Mouse (Mus musculus): Measurements from ENCODE around the gene Cmc1. TPM values are rescaled to one million over a fixed set of nuclear protein-coding genes. Genes with fewer than 3 reads are reported as not detected.

Cmc1 gene
- 57.9 TPM for polyA plus RNA-seq (2021)

- no peaks in the 10 kb centered on the region for H3K27me3 ChIP-seq
- ATAC-seq (peak; percentile 95), DNase-seq (ENCODE audit: low read depth, low spot score) (peak; percentile 84)
- ChIA-PET CTCF (no interaction called here), POLR2A (no interaction called here)
- TF ChIP-seq CTCF (IDR thresholded peaks at IDR 0.05): no peak
- in situ Hi-C loops (cut with MboI; ENCODE audit: low pct_unique_long_range_greater_than_20kb): no loop called here
Observed at GRCm38 (mm10) chr9:118149407-118150402, at the start of gene Cmc1. Gene Cmc1 (minus strand): TSS chr9:118150177.

GRCm38 (mm10) chr9:118198557-118198956, 48.6 kb upstream of the Cmc1 start:
- TF ChIP-seq CTCF (IDR thresholded peaks at IDR 0.05): no peak
- in situ Hi-C loops (cut with MboI; ENCODE audit: low pct_unique_long_range_greater_than_20kb): no loop called here
- ChIA-PET CTCF (no interaction called here), POLR2A (no interaction called here)
- ATAC-seq: no peak
- no peak for DNase-seq (ENCODE audit: low read depth, low spot score)
- H3K27me3 ChIP-seq: peaks cover 13% of the 10 kb centered on the region

GRCm38 (mm10) chr9:118196661-118197390, 46.8 kb upstream of the Cmc1 start:
- DNase-seq (ENCODE audit: low read depth, low spot score) (no peak), ATAC-seq (no peak)
- ChIA-PET POLR2A (no interaction called here), CTCF (no interaction called here)
- in situ Hi-C loops (cut with MboI; ENCODE audit: low pct_unique_long_range_greater_than_20kb): no loop called here
- peaks cover 4% of the 10 kb centered on the region for H3K27me3 ChIP-seq
- TF ChIP-seq CTCF (IDR thresholded peaks at IDR 0.05): no peak

- in situ Hi-C loops (cut with MboI; ENCODE audit: low pct_unique_long_range_greater_than_20kb): no loop called here
- CTCF ChIA-PET: interaction anchor here (1.4 kb wide), 1 partner anchor 19 kb away, joined by 3 read pairs; no protein-coding TSS in a partner anchor
- peaks cover 4% of the 10 kb centered on the region for H3K27me3 ChIP-seq
- ATAC-seq (no peak), DNase-seq (ENCODE audit: low read depth, low spot score) (no peak)
- POLR2A ChIA-PET: no interaction called here
- TF ChIP-seq CTCF (IDR thresholded peaks at IDR 0.05): no peak
Observed at GRCm38 (mm10) chr9:118193263-118193662, 43.3 kb upstream of the Cmc1 start.

- no peak for DNase-seq (ENCODE audit: low read depth, low spot score)
- ChIA-PET CTCF (no interaction called here), POLR2A (no interaction called here)
- ATAC-seq: no peak
- H3K27me3 ChIP-seq: peaks cover 4% of the 10 kb centered on the region
- no peak for TF ChIP-seq CTCF (IDR thresholded peaks at IDR 0.05)
- in situ Hi-C loops (cut with MboI; ENCODE audit: low pct_unique_long_range_greater_than_20kb): no loop called here
Observed at GRCm38 (mm10) chr9:118191276-118191675, 41.3 kb upstream of the Cmc1 start.

GRCm38 (mm10) chr9:118188374-118188773, 38.4 kb upstream of the Cmc1 start:
- no peak for DNase-seq (ENCODE audit: low read depth, low spot score)
- in situ Hi-C loops (cut with MboI; ENCODE audit: low pct_unique_long_range_greater_than_20kb): no loop called here
- POLR2A ChIA-PET: no interaction called here
- TF ChIP-seq CTCF (IDR thresholded peaks at IDR 0.05): no peak
- no peaks in the 10 kb centered on the region for H3K27me3 ChIP-seq
- no peak for ATAC-seq
- CTCF ChIA-PET: no interaction called here

GRCm38 (mm10) chr9:118187420-118187819, 37.4 kb upstream of the Cmc1 start:
- H3K27me3 ChIP-seq: no peaks in the 10 kb centered on the region
- in situ Hi-C loops (cut with MboI; ENCODE audit: low pct_unique_long_range_greater_than_20kb): no loop called here
- ATAC-seq (no peak), DNase-seq (ENCODE audit: low read depth, low spot score) (no peak)
- ChIA-PET POLR2A (no interaction called here), CTCF (no interaction called here)
- TF ChIP-seq CTCF (IDR thresholded peaks at IDR 0.05): no peak

- ChIA-PET POLR2A (no interaction called here), CTCF (no interaction called here)
- no peak for TF ChIP-seq CTCF (IDR thresholded peaks at IDR 0.05)
- in situ Hi-C loops (cut with MboI; ENCODE audit: low pct_unique_long_range_greater_than_20kb): no loop called here
- no peaks in the 10 kb centered on the region for H3K27me3 ChIP-seq
- DNase-seq (ENCODE audit: low read depth, low spot score): no peak
- ATAC-seq: no peak
Observed at GRCm38 (mm10) chr9:118186776-118187175, 36.8 kb upstream of the Cmc1 start.

- POLR2A ChIA-PET: no interaction called here
- ATAC-seq (no peak), DNase-seq (ENCODE audit: low read depth, low spot score) (no peak)
- CTCF ChIA-PET: interaction anchor here (0.5 kb wide), 1 partner anchor 1688 kb away, joined by 3 read pairs; no protein-coding TSS in a partner anchor
- peaks cover 6% of the 10 kb centered on the region for H3K27me3 ChIP-seq
- in situ Hi-C loops (cut with MboI; ENCODE audit: low pct_unique_long_range_greater_than_20kb): no loop called here
- TF ChIP-seq CTCF (IDR thresholded peaks at IDR 0.05): no peak
Observed at GRCm38 (mm10) chr9:118179136-118180025, 29.4 kb upstream of the Cmc1 start.

- ATAC-seq (no peak), DNase-seq (ENCODE audit: low read depth, low spot score) (no peak)
- H3K27me3 ChIP-seq: peaks cover 6% of the 10 kb centered on the region
- TF ChIP-seq CTCF (IDR thresholded peaks at IDR 0.05): no peak
- ChIA-PET POLR2A (interaction anchor here (0.6 kb wide), 1 partner anchor 1597 kb away, joined by 3 read pairs; no protein-coding TSS in a partner anchor), CTCF (no interaction called here)
- in situ Hi-C loops (cut with MboI; ENCODE audit: low pct_unique_long_range_greater_than_20kb): no loop called here
Observed at GRCm38 (mm10) chr9:118176687-118177086, 26.7 kb upstream of the Cmc1 start.

Measured in Patski (cell line).